Mouse (Mus musculus): ENCODE measurements at regions not wholly inside any gene's neighbourhood (a gene's known extent, or its start where the extent isn't known, plus 50 kb on each side); places are given as distances from the start of the nearest gene placed in this dataset.

DNA sequence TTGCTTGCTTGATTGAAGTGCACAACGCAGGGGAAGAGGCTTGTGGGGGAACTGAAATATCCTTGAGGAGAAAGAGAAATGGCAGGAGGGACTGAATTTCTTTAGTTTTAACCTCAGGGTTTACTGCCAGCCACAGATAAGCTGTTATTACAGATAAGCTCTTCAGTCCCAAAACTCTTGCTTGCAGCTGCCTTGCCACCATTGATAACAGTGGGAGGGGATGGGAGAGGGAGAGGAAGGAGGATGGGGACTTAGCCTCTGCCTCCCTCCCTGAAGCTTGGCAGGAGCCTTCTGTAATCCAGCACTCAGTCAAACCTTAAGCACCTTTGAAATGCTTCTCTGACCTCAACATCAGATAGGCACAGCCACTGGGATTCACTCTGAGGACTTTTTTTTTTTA lies 471.4 kb upstream of the Lsamp start:
- Histone ChIP-seq H3K27me3 (ENCODE audit: control insufficient read depth) (no peaks in the 10 kb centered on the region), H3K36me3 (ENCODE audit: control insufficient read depth) (no peaks in the 10 kb centered on the region), H3K9me3 (ENCODE audit: control insufficient read depth, low read length) (peaks cover 7% of the 10 kb centered on the region), H3K4me3 (replicated peaks) (no peak overlapping the region), H3K4me1 (ENCODE audit: control insufficient read depth) (peaks cover 17% of the 10 kb centered on the region)
- TF ChIP-seq TAL1 (IDR thresholded peaks at IDR 0.05; ENCODE audit: low read length) (0 out of 3 replicates have a peak, but pooled peaks have one; percentile 26), GATA1 (IDR thresholded peaks at IDR 0.05; ENCODE audit: low read length) (0 out of 2 replicates have a peak, but pooled peaks have one; percentile 23)

DNA sequence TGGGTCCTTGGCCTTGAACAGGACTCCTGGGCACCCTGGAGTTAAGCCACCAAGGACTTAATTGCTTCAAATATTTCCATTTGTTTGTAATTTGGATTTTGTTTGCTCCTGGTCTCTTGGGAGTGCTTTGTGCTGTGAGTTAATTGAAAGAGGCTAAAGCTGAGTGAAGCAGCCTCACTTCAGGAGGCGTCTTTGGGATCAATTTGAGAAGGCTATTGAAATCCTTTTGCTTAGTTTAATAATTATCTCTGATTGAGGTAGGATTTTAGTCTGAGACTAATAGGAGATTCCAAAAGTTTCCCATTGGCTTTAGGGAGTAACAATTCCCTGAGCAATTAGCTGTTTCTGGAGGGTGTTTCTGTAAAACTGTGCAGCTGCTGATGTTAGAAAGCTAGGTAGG lies 470.5 kb upstream of the Lsamp start:
- Histone ChIP-seq H3K36me3 (ENCODE audit: control insufficient read depth) (no peaks in the 10 kb centered on the region), H3K4me3 (replicated peaks) (no peak overlapping the region), H3K4me1 (ENCODE audit: control insufficient read depth) (peaks cover 17% of the 10 kb centered on the region), H3K9me3 (ENCODE audit: control insufficient read depth, low read length) (peaks cover 7% of the 10 kb centered on the region), H3K27me3 (ENCODE audit: control insufficient read depth) (no peaks in the 10 kb centered on the region)
- TF ChIP-seq GATA1 (IDR thresholded peaks at IDR 0.05; ENCODE audit: low read length) (no peak), TAL1 (IDR thresholded peaks at IDR 0.05; ENCODE audit: low read length) (no peak)

DNA sequence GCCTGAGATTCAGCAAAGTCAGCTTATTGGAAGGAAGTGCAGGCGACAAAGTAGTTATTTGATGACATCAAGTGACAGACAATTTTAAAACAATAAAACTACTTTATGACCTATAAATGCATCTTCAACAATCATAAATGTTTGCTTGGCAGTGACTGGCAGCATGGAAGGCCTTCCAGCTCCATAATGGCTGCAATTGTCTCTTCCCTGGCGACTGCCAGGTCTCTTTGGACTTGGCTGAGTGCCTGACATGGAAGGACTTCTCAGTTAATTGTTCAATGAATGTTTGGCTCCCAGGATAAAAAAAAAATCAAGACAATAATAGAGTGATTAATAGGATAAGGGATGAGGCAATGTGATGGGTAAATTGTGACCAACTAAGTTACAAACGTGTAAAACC lies 453.1 kb upstream of the Lsamp start:
- no peak for TF ChIP-seq TAL1 (IDR thresholded peaks at IDR 0.05; ENCODE audit: low read length)
- TF ChIP-seq GATA1 (IDR thresholded peaks at IDR 0.05; ENCODE audit: low read length), result no peak
- Histone ChIP-seq H3K9me3 (ENCODE audit: control insufficient read depth, low read length) (no peaks in the 10 kb centered on the region), H3K4me1 (ENCODE audit: control insufficient read depth) (no peaks in the 10 kb centered on the region), H3K4me3 (replicated peaks) (no peak overlapping the region), H3K27me3 (ENCODE audit: control insufficient read depth) (no peaks in the 10 kb centered on the region), H3K36me3 (ENCODE audit: control insufficient read depth) (no peaks in the 10 kb centered on the region)

DNA sequence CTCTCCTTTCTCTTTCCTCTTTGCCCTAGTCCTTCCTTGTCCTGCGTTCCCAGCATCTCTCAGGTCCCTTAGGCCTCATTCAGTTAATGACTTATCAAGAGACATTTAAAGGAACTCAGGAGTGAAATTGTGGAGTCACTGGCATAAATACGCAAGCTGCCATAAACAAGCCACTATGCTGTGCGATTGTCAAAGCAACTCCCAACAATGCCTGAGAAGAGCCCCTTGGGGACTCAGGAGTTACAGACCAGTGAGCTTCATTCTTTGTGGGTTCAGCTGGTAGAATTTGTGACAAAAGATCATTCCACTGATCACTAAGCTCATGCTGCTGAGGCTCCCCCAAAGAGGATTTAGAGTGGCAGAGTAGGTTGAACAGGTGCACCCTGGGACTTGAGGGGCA lies 451.4 kb upstream of the Lsamp start:
- no peak for TF ChIP-seq GATA1 (IDR thresholded peaks at IDR 0.05; ENCODE audit: low read length)
- no peak for TF ChIP-seq TAL1 (IDR thresholded peaks at IDR 0.05; ENCODE audit: low read length)
- H3K4me3 ChIP-seq (replicated peaks), result no peak overlapping the region
- H3K36me3 ChIP-seq (ENCODE audit: control insufficient read depth), result no peaks in the 10 kb centered on the region
- no peaks in the 10 kb centered on the region for H3K27me3 ChIP-seq (ENCODE audit: control insufficient read depth)
- no peaks in the 10 kb centered on the region for H3K9me3 ChIP-seq (ENCODE audit: control insufficient read depth, low read length)
- no peaks in the 10 kb centered on the region for H3K4me1 ChIP-seq (ENCODE audit: control insufficient read depth)

DNA sequence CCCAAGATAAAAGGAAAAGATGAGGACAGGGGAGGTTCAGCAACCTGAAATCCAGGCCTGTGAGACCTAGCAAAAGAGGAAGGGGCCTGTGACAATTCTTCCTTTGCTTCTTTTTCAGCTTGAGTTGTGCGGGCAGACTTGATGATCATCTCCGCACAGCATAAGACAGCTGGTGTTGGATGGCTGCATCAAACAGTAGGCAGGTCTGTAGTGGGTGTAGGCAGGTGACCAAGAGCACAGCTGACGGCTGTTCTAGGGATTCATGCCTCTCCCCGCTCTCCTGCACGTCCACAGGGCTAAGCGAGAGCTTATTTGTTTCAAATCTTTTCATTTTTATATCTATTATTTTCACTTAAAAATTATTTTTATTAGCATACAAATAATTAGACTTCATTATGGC lies 450.8 kb upstream of the Lsamp start:
- TF ChIP-seq TAL1 (IDR thresholded peaks at IDR 0.05; ENCODE audit: low read length) (no peak), GATA1 (IDR thresholded peaks at IDR 0.05; ENCODE audit: low read length) (no peak)
- Histone ChIP-seq H3K4me3 (replicated peaks) (no peak overlapping the region), H3K27me3 (ENCODE audit: control insufficient read depth) (no peaks in the 10 kb centered on the region), H3K4me1 (ENCODE audit: control insufficient read depth) (no peaks in the 10 kb centered on the region), H3K9me3 (ENCODE audit: control insufficient read depth, low read length) (no peaks in the 10 kb centered on the region), H3K36me3 (ENCODE audit: control insufficient read depth) (no peaks in the 10 kb centered on the region)

DNA sequence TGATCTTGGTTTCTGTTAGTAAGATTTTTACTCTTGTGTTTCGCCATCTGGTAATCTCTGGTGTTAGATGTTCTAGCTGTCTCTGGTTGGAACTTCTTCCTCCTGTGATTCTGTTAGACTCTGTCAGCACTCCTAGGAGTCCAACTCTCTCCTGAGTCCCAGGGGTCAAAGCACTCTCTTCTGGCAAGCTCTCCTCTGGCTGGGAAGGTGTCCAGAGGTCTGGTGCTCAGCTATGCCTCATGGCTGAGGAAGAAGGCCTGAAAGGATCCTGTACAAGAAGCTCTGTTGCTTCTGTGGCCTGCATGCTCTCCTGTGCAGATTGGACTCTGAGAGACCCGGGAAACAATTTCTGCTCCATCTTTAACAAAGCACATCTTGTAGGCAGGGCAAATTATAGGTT lies 430.8 kb upstream of the Lsamp start:
- no peaks in the 10 kb centered on the region for H3K36me3 ChIP-seq (ENCODE audit: control insufficient read depth)
- H3K9me3 ChIP-seq (ENCODE audit: control insufficient read depth, low read length), result no peaks in the 10 kb centered on the region
- H3K27me3 ChIP-seq (ENCODE audit: control insufficient read depth), result no peaks in the 10 kb centered on the region
- no peaks in the 10 kb centered on the region for H3K4me1 ChIP-seq (ENCODE audit: control insufficient read depth)
- TF ChIP-seq GATA1 (IDR thresholded peaks at IDR 0.05; ENCODE audit: low read length) (no peak), TAL1 (IDR thresholded peaks at IDR 0.05; ENCODE audit: low read length) (no peak)
- H3K4me3 ChIP-seq (replicated peaks), result no peak overlapping the region

DNA sequence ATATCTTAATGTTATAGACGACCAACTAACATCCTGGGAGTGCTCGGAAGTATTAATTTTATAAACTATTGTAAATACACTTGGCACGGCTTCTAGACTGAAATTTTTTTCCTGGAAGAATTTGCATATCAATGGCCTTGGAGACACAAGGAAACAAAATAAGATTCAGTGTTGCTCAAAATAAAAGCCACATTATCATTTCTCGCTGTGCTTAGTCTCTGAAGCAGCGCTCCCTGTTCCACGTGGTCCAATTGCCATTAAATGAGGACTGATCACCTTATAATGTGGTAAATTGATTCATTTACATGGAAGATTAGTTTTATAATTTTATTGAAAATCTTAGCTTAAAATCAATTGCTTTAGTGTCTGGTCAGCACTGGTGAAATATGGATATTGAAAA lies 407.5 kb upstream of the Lsamp start:
- TF ChIP-seq TAL1 (IDR thresholded peaks at IDR 0.05; ENCODE audit: low read length) (no peak), GATA1 (IDR thresholded peaks at IDR 0.05; ENCODE audit: low read length) (no peak)

DNA sequence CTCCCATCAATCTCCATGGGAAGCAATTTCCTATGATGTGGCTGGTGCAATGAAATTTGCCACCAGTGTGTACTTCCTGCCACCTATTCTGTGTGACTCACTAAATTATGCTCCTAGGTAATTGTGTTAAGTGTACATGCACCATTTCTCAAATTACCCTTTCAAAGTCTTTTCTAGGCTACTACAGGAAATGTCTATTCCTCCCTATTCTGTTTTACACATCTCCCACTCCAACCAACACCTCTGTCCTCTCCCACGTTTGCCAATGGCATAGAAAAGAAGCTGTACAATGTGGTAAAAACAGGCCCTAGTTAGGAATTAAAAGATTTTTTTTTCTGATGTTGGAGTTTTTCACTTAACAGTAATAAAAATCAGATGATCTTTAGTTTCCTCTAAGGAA lies 404.5 kb upstream of the Lsamp start:
- H3K36me3 ChIP-seq (ENCODE audit: control insufficient read depth), result no peaks in the 10 kb centered on the region
- no peaks in the 10 kb centered on the region for H3K27me3 ChIP-seq (ENCODE audit: control insufficient read depth)
- H3K9me3 ChIP-seq (ENCODE audit: control insufficient read depth, low read length), result no peaks in the 10 kb centered on the region
- TF ChIP-seq TAL1 (IDR thresholded peaks at IDR 0.05; ENCODE audit: low read length) (no peak), GATA1 (IDR thresholded peaks at IDR 0.05; ENCODE audit: low read length) (no peak)
- no peaks in the 10 kb centered on the region for H3K4me1 ChIP-seq (ENCODE audit: control insufficient read depth)
- no peak overlapping the region for H3K4me3 ChIP-seq (replicated peaks)

More for the DNA sequence above, 407.5 kb upstream of the Lsamp start:
- Histone ChIP-seq H3K4me1 (ENCODE audit: control insufficient read depth) (no peaks in the 10 kb centered on the region), H3K9me3 (ENCODE audit: control insufficient read depth, low read length) (no peaks in the 10 kb centered on the region), H3K4me3 (replicated peaks) (no peak overlapping the region), H3K27me3 (ENCODE audit: control insufficient read depth) (no peaks in the 10 kb centered on the region), H3K36me3 (ENCODE audit: control insufficient read depth) (no peaks in the 10 kb centered on the region)
